Mouse (Mus musculus) retina, embryonic 14.5 days (tissue): Measurements from ENCODE around the gene Mia3.
"Not testable (repeated sequence)": the region's sequence is repeated elsewhere in the genome, so short reads cannot be mapped to it uniquely, and the experiment has no call there.

ENCODE experiments used
- DNase-seq: peaks from one replicate; pipeline ENCODE4 v3.0.0-alpha.2; 2015; ENCODE audit warnings: low spot score

Mia3 gene

GRCm38 (mm10) chr1:183369427-183370014 lies at the start of gene Mia3:
Gene Mia3, minus strand, starts transcription at chr1:183369553.
- DNase-seq = peak; percentile 93

- no peak for DNase-seq
Observed at GRCm38 (mm10) chr1:183417873-183418272, 48.5 kb upstream of the Mia3 start, which contains the start of gene Hhipl2. Gene Hhipl2, plus strand, starts transcription at chr1:183418215.

- no peak for DNase-seq
Observed at GRCm38 (mm10) chr1:183414081-183414727, 44.9 kb upstream of the Mia3 start.

- DNase-seq = no peak
Observed at GRCm38 (mm10) chr1:183403396-183403795, 34.0 kb upstream of the Mia3 start.

GRCm38 (mm10) chr1:183388426-183389406 lies 19.4 kb upstream of the Mia3 start, which contains the start of gene Taf1a:
Gene Taf1a, plus strand, starts transcription at chr1:183388981.
- peak; percentile 97 for DNase-seq

GRCm38 (mm10) chr1:183387421-183387820 lies 18.1 kb upstream of the Mia3 start:
- DNase-seq = not testable (repeated sequence)

- DNase-seq = no peak
Observed at GRCm38 (mm10) chr1:183382621-183383020, 13.3 kb upstream of the Mia3 start.

GRCm38 (mm10) chr1:183381816-183382215 lies 12.5 kb upstream of the Mia3 start:
- DNase-seq = no peak

GRCm38 (mm10) chr1:183379376-183379775 lies 10.0 kb upstream of the Mia3 start:
- DNase-seq = not testable (repeated sequence)

- DNase-seq = no peak
Observed at GRCm38 (mm10) chr1:183378321-183378941, 9.1 kb upstream of the Mia3 start.

GRCm38 (mm10) chr1:183377045-183377444 lies 7.7 kb upstream of the Mia3 start:
- DNase-seq = no peak

- DNase-seq = no peak
Observed at GRCm38 (mm10) chr1:183374728-183375127, 5.4 kb upstream of the Mia3 start.

- peak; percentile 39 for DNase-seq
Observed at GRCm38 (mm10) chr1:183368601-183369400, 552 bp downstream of the Mia3 start.

GRCm38 (mm10) chr1:183366361-183366760 lies 3.0 kb downstream of the Mia3 start:
- no peak for DNase-seq

- no peak for DNase-seq
Observed at GRCm38 (mm10) chr1:183363577-183363867, 5.8 kb downstream of the Mia3 start.

- no peak for DNase-seq
Observed at GRCm38 (mm10) chr1:183362729-183363576, 6.4 kb downstream of the Mia3 start.

- DNase-seq = no peak
Observed at GRCm38 (mm10) chr1:183362301-183362700, 7.1 kb downstream of the Mia3 start.

GRCm38 (mm10) chr1:183358901-183359300 lies 10.5 kb downstream of the Mia3 start:
- no peak for DNase-seq

GRCm38 (mm10) chr1:183349840-183350239 lies 19.5 kb downstream of the Mia3 start:
- peak; percentile 83 for DNase-seq

- DNase-seq = no peak
Observed at GRCm38 (mm10) chr1:183345817-183346195, 23.5 kb downstream of the Mia3 start.
